Mouse (Mus musculus) T-helper 2 cell (primary cell): ENCODE measurements around the gene 4933427D14Rik.

ENCODE experiments used
- in situ Hi-C: fragments of 300-600 bp; cut with MboI, MseI; formaldehyde crosslinking; loops from one replicate; pipeline ENCODE4 v1.15.1; 2025; ENCODE audit warnings: high pct_unique_total_duplicates

The 4933427D14Rik gene

DNA sequence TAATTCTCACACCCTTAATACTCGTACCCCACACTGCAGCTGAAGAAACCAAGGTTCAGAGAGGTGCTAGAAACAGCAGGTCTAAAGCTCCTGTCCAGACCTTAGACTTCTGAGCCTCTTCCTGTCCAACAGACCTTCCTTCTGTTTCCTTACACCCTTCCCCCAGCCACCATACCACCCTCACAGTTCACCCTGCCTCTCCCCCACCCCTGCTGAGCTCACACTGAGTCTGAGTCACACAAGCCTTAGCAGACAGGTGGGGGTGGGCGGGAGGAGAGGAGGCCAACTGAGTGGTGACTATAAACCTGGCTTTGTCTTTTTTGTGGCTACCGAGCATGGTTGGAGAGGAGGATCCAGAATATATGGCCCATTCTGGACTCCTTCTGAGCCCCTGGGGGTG, 96.5 kb downstream of the 4933427D14Rik start:
- in situ Hi-C loops, result loop anchor here (10.0 kb wide), 1 partner anchor 616 kb away; no protein-coding TSS in a partner anchor

DNA sequence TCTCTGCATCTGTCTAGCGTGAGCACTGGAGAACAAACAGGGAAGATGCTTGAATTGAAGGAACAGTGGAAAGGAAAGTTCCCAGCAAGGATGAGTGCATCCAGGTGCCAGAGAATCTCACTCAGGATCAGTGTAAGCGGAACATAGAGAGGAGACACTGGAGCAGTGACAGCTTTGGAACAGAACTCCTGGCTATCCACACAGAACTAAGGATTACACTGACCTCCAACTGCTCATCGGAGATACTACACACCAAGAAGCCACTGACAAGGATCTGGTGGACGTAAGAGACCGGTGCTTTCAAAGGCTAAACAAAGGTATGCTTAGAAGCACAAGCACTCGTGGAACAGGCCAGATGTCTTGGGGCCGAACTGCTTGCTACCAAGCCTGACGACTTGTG, 103.0 kb downstream of the 4933427D14Rik start:
- in situ Hi-C loops, result no loop called here
